Comparison of ENCODE assay signal across 8 mouse cellular contexts in genomic region chr9:119962987-119963667, GRCm38 (mm10). TPM values are rescaled to one million over a fixed set of nuclear protein-coding genes. Genes with fewer than 3 reads are reported as not detected.
A peak's percentile ranks its signal among the peaks of the same experiment; 100 is the strongest.
DNase-seq lines count a peak whose midpoint lies in the region; ATAC-seq and TF ChIP-seq lines count a peak whose summit lies in the region.

No protein-coding gene starts in this region.

- peak overlapping the region; percentile 36; the same call in 1 of the 2 replicates for H3K9ac ChIP-seq in midbrain, embryonic 11.5 days (ENCODE audit: low read length)
- H3K9ac ChIP-seq in midbrain, embryonic 15.5 days, result no peak overlapping the region
- no peak overlapping the region for H3K9ac ChIP-seq in intestine, postnatal 0 days (ENCODE audit: low read depth, low read length)
- H3K9ac ChIP-seq in lung, embryonic 14.5 days, result no peak overlapping the region

- TF ChIP-seq CTCF in intestine, postnatal 0 days (IDR thresholded peaks at IDR 0.05; ENCODE audit: low read depth), result peak; percentile 95
- TF ChIP-seq CTCF in lung, embryonic 14.5 days (IDR thresholded peaks at IDR 0.05; ENCODE audit: low read depth), result peak; percentile 88

- no peak overlapping the region for H3K4me3 ChIP-seq in midbrain, embryonic 11.5 days (ENCODE audit: low read depth, low read length)
- H3K4me3 ChIP-seq in midbrain, embryonic 15.5 days, result no peak overlapping the region
- H3K4me3 ChIP-seq in intestine, postnatal 0 days (ENCODE audit: low read depth, low read length), result no peak overlapping the region
- no peak overlapping the region for H3K4me3 ChIP-seq in lung, embryonic 14.5 days (ENCODE audit: low read depth, low read length)

- H3K27ac ChIP-seq in midbrain, embryonic 11.5 days (ENCODE audit: low read depth, low read length), result no peak overlapping the region
- no peak overlapping the region for H3K27ac ChIP-seq in midbrain, embryonic 15.5 days
- no peak overlapping the region for H3K27ac ChIP-seq in intestine, postnatal 0 days (ENCODE audit: low read depth, low read length)
- H3K27ac ChIP-seq in lung, embryonic 14.5 days (ENCODE audit: low read depth), result no peak overlapping the region

- peak; percentile 93 for DNase-seq in midbrain, embryonic 11.5 days (ENCODE audit: low spot score, missing footprints)
- peak; percentile 67 to 81 for DNase-seq in cerebellum, postnatal 25 days
- DNase-seq in heart, adult 11 months, result peak; percentile 97
- peak; percentile 82 for DNase-seq in lung, embryonic 14.5 days
- peak; percentile 47 for DNase-seq in skeletal muscle tissue, adult 2 months (ENCODE audit: low read depth, low spot score)
- no peak for DNase-seq in adipocyte (ENCODE audit: low spot score)

- peaks cover 3% of the 10 kb centered on the region; the same call in 1 of the 2 replicates for H3K4me1 ChIP-seq in midbrain, embryonic 11.5 days (ENCODE audit: control insufficient read depth, insufficient read depth, low read length)
- H3K4me1 ChIP-seq in midbrain, embryonic 15.5 days, result peaks cover 3% of the 10 kb centered on the region; the same call in 1 of the 2 replicates
- H3K4me1 ChIP-seq in intestine, postnatal 0 days (replicated peaks; ENCODE audit: control insufficient read depth, insufficient read depth, low read length), result no peaks in the 10 kb centered on the region; the same call in 1 of the 2 replicates
- 0 out of 2 replicates have a peak, but pooled peaks cover 2% of the 10 kb centered on the region for H3K4me1 ChIP-seq in lung, embryonic 14.5 days (ENCODE audit: insufficient read depth)

- no peaks in the 10 kb centered on the region for H3K27me3 ChIP-seq in midbrain, embryonic 11.5 days (ENCODE audit: control insufficient read depth, insufficient read depth, low read length)
- no peaks in the 10 kb centered on the region for H3K27me3 ChIP-seq in midbrain, embryonic 15.5 days (replicated peaks)
- no peaks in the 10 kb centered on the region for H3K27me3 ChIP-seq in intestine, postnatal 0 days (replicated peaks; ENCODE audit: control insufficient read depth, insufficient read depth, low read length)
- H3K27me3 ChIP-seq in lung, embryonic 14.5 days (ENCODE audit: insufficient read depth, low read length), result no peaks in the 10 kb centered on the region

- H3K9me3 ChIP-seq in midbrain, embryonic 11.5 days (ENCODE audit: control insufficient read depth, low read length), result no peaks in the 10 kb centered on the region
- no peaks in the 10 kb centered on the region for H3K9me3 ChIP-seq in midbrain, embryonic 15.5 days
- H3K9me3 ChIP-seq in intestine, postnatal 0 days (ENCODE audit: control insufficient read depth), result no peaks in the 10 kb centered on the region
- no peaks in the 10 kb centered on the region for H3K9me3 ChIP-seq in lung, embryonic 14.5 days (ENCODE audit: low read depth, low read length)

- WGBS in midbrain, embryonic 11.5 days, result 11% methylated on average over 21 of the region's 21 CpGs
- WGBS in midbrain, embryonic 15.5 days, result 9% methylated on average over 21 of the region's 21 CpGs
- 20% methylated on average over 21 of the region's 21 CpGs for WGBS in intestine, postnatal 0 days
- 17% methylated on average over 21 of the region's 21 CpGs for WGBS in lung, embryonic 14.5 days

- H3K4me2 ChIP-seq in midbrain, embryonic 11.5 days, result peak overlapping the region; percentile 28; the same call in 1 of the 2 replicates
- H3K4me2 ChIP-seq in midbrain, embryonic 15.5 days, result no peak overlapping the region
- H3K4me2 ChIP-seq in intestine, postnatal 0 days (replicated peaks; ENCODE audit: low read depth), result peak overlapping the region; percentile 45
- H3K4me2 ChIP-seq in lung, embryonic 14.5 days, result peak overlapping the region; percentile 34; the same call in 1 of the 2 replicates

- H3K36me3 ChIP-seq in midbrain, embryonic 11.5 days (ENCODE audit: control insufficient read depth, insufficient read depth, low read length), result no peaks in the 10 kb centered on the region
- no peaks in the 10 kb centered on the region for H3K36me3 ChIP-seq in midbrain, embryonic 15.5 days (replicated peaks)
- no peaks in the 10 kb centered on the region for H3K36me3 ChIP-seq in intestine, postnatal 0 days (ENCODE audit: control insufficient read depth, insufficient read depth)
- no peaks in the 10 kb centered on the region for H3K36me3 ChIP-seq in lung, embryonic 14.5 days (ENCODE audit: insufficient read depth)

- peak; percentile 76 for ATAC-seq in midbrain, embryonic 11.5 days (ENCODE audit: low FRiP score)
- ATAC-seq in midbrain, embryonic 15.5 days (replicated peaks), result no peak
- ATAC-seq in intestine, postnatal 0 days, result peak; percentile 50; the same call in 1 of the 2 replicates
- ATAC-seq in lung, embryonic 14.5 days (ENCODE audit: insufficient read depth), result peak; percentile 71

RNA-seq across cellular contexts. Expression of gene Csrnp1, which starts 21.3 kb away (rescaled TPM):
- 0.34 and 0.67 TPM in 2 replicates for polyA plus RNA-seq in midbrain, embryonic 11.5 days (2014; fragmentation: Nextera tagmentation; extraction: Ambion mirVana)
- polyA plus RNA-seq in midbrain, embryonic 15.5 days (2015; fragmentation: Nextera tagmentation; extraction: Ambion mirVana), result 1.4 and 1.5 TPM in 2 replicates
- 3.8 and 4.2 TPM in 2 replicates for polyA plus RNA-seq in intestine, postnatal 0 days (2015; fragmentation: Nextera tagmentation; extraction: Ambion mirVana)
- polyA plus RNA-seq in lung, embryonic 14.5 days (2014; fragmentation: Nextera tagmentation; extraction: Ambion mirVana), result 2.2 and 2.7 TPM in 2 replicates

RNA-seq across cellular contexts. Expression of gene Ttc21a, which starts 25.7 kb away (rescaled TPM):
- polyA plus RNA-seq in midbrain, embryonic 11.5 days (2014; fragmentation: Nextera tagmentation; extraction: Ambion mirVana), result 0.10 and 0.20 TPM in 2 replicates
- polyA plus RNA-seq in midbrain, embryonic 15.5 days (2015; fragmentation: Nextera tagmentation; extraction: Ambion mirVana), result 1.0 and 1.4 TPM in 2 replicates
- not detected in 2 replicates for polyA plus RNA-seq in intestine, postnatal 0 days (2015; fragmentation: Nextera tagmentation; extraction: Ambion mirVana)
- polyA plus RNA-seq in lung, embryonic 14.5 days (2014; fragmentation: Nextera tagmentation; extraction: Ambion mirVana), result 0.16 and 0.28 TPM in 2 replicates

RNA-seq across cellular contexts. Expression of gene Gorasp1, which starts 25.8 kb away (rescaled TPM):
- 16.4 and 18.4 TPM in 2 replicates for polyA plus RNA-seq in midbrain, embryonic 11.5 days (2014; fragmentation: Nextera tagmentation; extraction: Ambion mirVana)
- polyA plus RNA-seq in midbrain, embryonic 15.5 days (2015; fragmentation: Nextera tagmentation; extraction: Ambion mirVana), result 32.2 and 33.1 TPM in 2 replicates
- 14.4 and 16.4 TPM in 2 replicates for polyA plus RNA-seq in intestine, postnatal 0 days (2015; fragmentation: Nextera tagmentation; extraction: Ambion mirVana)
- polyA plus RNA-seq in lung, embryonic 14.5 days (2014; fragmentation: Nextera tagmentation; extraction: Ambion mirVana), result 30.0 and 30.8 TPM in 2 replicates
